Mouse (Mus musculus) liver, adult 2 months (tissue): ENCODE results near the gene Stag2. TPM values are rescaled to one million over a fixed set of nuclear protein-coding genes. Genes with fewer than 3 reads are reported as not detected.

ENCODE experiments used
- DNase-seq: peaks from one replicate; pipeline ENCODE4 v3.0.0-alpha.2; 2011; ENCODE audit warnings: low read depth, low spot score; ENCODE audit errors: extremely low read depth
- H3K27ac ChIP-seq: fragments of 200-500 bp; replicated peaks from 2 replicates; pipeline ENCODE4 v1.5.1; 2012; ENCODE audit warnings: low read depth, mild to moderate bottlenecking, control low read depth, inconsistent platforms, low read length; ENCODE audit not compliant: insufficient read depth
- H3K27me3 ChIP-seq: fragments of 200-500 bp; 2 replicates; pipeline ENCODE4 v1.6.1; 2012; ENCODE audit warnings: mild to moderate bottlenecking, moderate library complexity, low read length, inconsistent platforms; ENCODE audit not compliant: control insufficient read depth, insufficient read depth
- H3K36me3 ChIP-seq: fragments of 200-500 bp; 2 replicates; pipeline ENCODE4 v1.6.1; 2012; ENCODE audit warnings: low read length, inconsistent platforms; ENCODE audit not compliant: control insufficient read depth, insufficient read depth
- H3K4me1 ChIP-seq: fragments of 200-500 bp; 2 replicates; pipeline ENCODE4 v1.6.1; 2011; ENCODE audit warnings: low read length; ENCODE audit not compliant: control insufficient read depth, insufficient read depth
- H3K4me3 ChIP-seq: fragments of 200-500 bp; 2 replicates; pipeline ENCODE4 v1.5.1; 2011; ENCODE audit warnings: low read depth, mild to moderate bottlenecking, control low read depth, low read length, moderate library complexity; ENCODE audit not compliant: insufficient read depth
- H3K79me2 ChIP-seq: fragments of 200-500 bp; 2 replicates; pipeline ENCODE4 v1.6.1; 2012; ENCODE audit warnings: inconsistent platforms, mild to moderate bottlenecking, low read length, moderate library complexity; ENCODE audit not compliant: control insufficient read depth, insufficient read depth
- H3K9ac ChIP-seq: fragments of 200-500 bp; 2 replicates; pipeline ENCODE4 v1.6.1; 2012; ENCODE audit warnings: low read depth, mild to moderate bottlenecking, control low read depth, inconsistent platforms, low read length
- CTCF ChIP-seq: fragments of 200-500 bp; IDR thresholded peaks from 2 replicates; pipeline ENCODE4 v1.5.1; 2011; ENCODE audit warnings: low read depth, low read length, control low read depth
- POLR2A ChIP-seq: fragments of 200-500 bp; IDR thresholded peaks from 2 replicates; pipeline ENCODE4 v1.6.1; 2011; ENCODE audit warnings: low read length, control low read depth; ENCODE audit not compliant: insufficient read depth; ENCODE audit errors: extremely low read depth
- whole genome bisulfite sequencing: fragments of 180-500 bp; shearing (Covaris S2); methylation state at CpG from one replicate; pipeline ENCODE4 v1.1.7; 2018; 5-methylcytosine and 5-hydroxymethylcytosine counted together
- polyA plus RNA-seq: library from polyadenylated mRNA; depleted of rRNA; stranded (reverse); fragments of >200 nt; gene quantifications from 2 replicates; pipeline ENCODE4 v1.2.3, GENCODE M21; 2012
- total RNA-seq: library from RNA; depleted of rRNA; stranded (reverse); fragments of >200 nt; gene quantifications from 2 replicates; pipeline ENCODE4 v1.2.3, GENCODE M21; 2014

The Stag2 gene
- total and polyA plus RNA-seq, 2 experiments: 3.7 to 66.2 TPM

GRCm38 (mm10) chrX:42139882-42140281, 9.2 kb upstream of the Stag2 start:
- WGBS: 69% methylated on average over 9 of the region's 9 CpGs
- Histone ChIP-seq H3K4me1 (no peaks in the 10 kb centered on the region), H3K27me3 (no peaks in the 10 kb centered on the region), H3K36me3 (no peaks in the 10 kb centered on the region), H3K27ac (no peak overlapping the region), H3K79me2 (no peaks in the 10 kb centered on the region), H3K4me3 (no peak overlapping the region), H3K9ac (no peak overlapping the region)
- no peak for TF ChIP-seq POLR2A
- TF ChIP-seq CTCF: no peak
- DNase-seq: no peak

- Histone ChIP-seq H3K27ac (no peak overlapping the region), H3K9ac (no peak overlapping the region), H3K36me3 (no peaks in the 10 kb centered on the region), H3K4me3 (no peak overlapping the region), H3K79me2 (no peaks in the 10 kb centered on the region), H3K27me3 (no peaks in the 10 kb centered on the region), H3K4me1 (no peaks in the 10 kb centered on the region)
- no peak for DNase-seq
- 74% methylated on average over 3 of the region's 3 CpGs for WGBS
- TF ChIP-seq POLR2A: no peak
- no peak for TF ChIP-seq CTCF
Observed at GRCm38 (mm10) chrX:42142620-42143019, 6.5 kb upstream of the Stag2 start.

- TF ChIP-seq CTCF (no peak), POLR2A (no peak)
- H3K27ac ChIP-seq: no peak overlapping the region
- WGBS: 36% methylated on average over 4 of the region's 4 CpGs
- DNase-seq: peak; percentile 21
- H3K9ac ChIP-seq: no peak overlapping the region
- peaks cover 3% of the 10 kb centered on the region; the same call in 1 of the 2 replicates for H3K4me1 ChIP-seq
- H3K79me2 ChIP-seq: no peaks in the 10 kb centered on the region
- no peaks in the 10 kb centered on the region for H3K27me3 ChIP-seq
- no peaks in the 10 kb centered on the region for H3K36me3 ChIP-seq
- no peak overlapping the region for H3K4me3 ChIP-seq
Observed at GRCm38 (mm10) chrX:42143991-42144390, 5.1 kb upstream of the Stag2 start.

GRCm38 (mm10) chrX:42148016-42148451, 1.1 kb upstream of the Stag2 start:
- H3K36me3 ChIP-seq: no peaks in the 10 kb centered on the region
- H3K9ac ChIP-seq: peak overlapping the region; percentile 21; the same call in 1 of the 2 replicates
- DNase-seq: peak; percentile 58
- H3K79me2 ChIP-seq: no peaks in the 10 kb centered on the region; the same call in 1 of the 2 replicates
- peak overlapping the region; percentile 81 for H3K27ac ChIP-seq
- no peak overlapping the region for H3K4me3 ChIP-seq
- no peak for TF ChIP-seq POLR2A
- TF ChIP-seq CTCF: no peak
- H3K4me1 ChIP-seq: peaks cover 3% of the 10 kb centered on the region; the same call in 1 of the 2 replicates
- no peaks in the 10 kb centered on the region for H3K27me3 ChIP-seq
- WGBS: 16% methylated on average over 5 of the region's 5 CpGs

GRCm38 (mm10) chrX:42149557-42150345, 634 bp downstream of the Stag2 start:
- Histone ChIP-seq H3K79me2 (no peaks in the 10 kb centered on the region; the same call in 1 of the 2 replicates), H3K9ac (peak overlapping the region; percentile 99), H3K27me3 (no peaks in the 10 kb centered on the region), H3K27ac (peak overlapping the region; percentile 100), H3K4me1 (peaks cover 3% of the 10 kb centered on the region; the same call in 1 of the 2 replicates), H3K36me3 (no peaks in the 10 kb centered on the region), H3K4me3 (peak overlapping the region; percentile 98)
- DNase-seq: peak; percentile 22
- 1% methylated on average over 27 of the region's 71 CpGs for WGBS
- TF ChIP-seq CTCF (no peak), POLR2A (no peak; the same call in 1 of the 2 replicates)

GRCm38 (mm10) chrX:42150346-42151023, 1.4 kb downstream of the Stag2 start:
- Histone ChIP-seq H3K27me3 (no peaks in the 10 kb centered on the region), H3K27ac (peak overlapping the region; percentile 82), H3K4me3 (peak overlapping the region; percentile 98), H3K79me2 (no peaks in the 10 kb centered on the region; the same call in 1 of the 2 replicates), H3K36me3 (no peaks in the 10 kb centered on the region), H3K4me1 (peaks cover 3% of the 10 kb centered on the region; the same call in 1 of the 2 replicates), H3K9ac (peak overlapping the region; percentile 99)
- no peak for TF ChIP-seq CTCF
- TF ChIP-seq POLR2A: peak; percentile 48; the same call in 1 of the 2 replicates
- peak; percentile 76 for DNase-seq
- 0% methylated on average over 17 of the region's 40 CpGs for WGBS
